Mouse (Mus musculus): ENCODE measurements around the gene Nsl1. TPM values are rescaled to one million over a fixed set of nuclear protein-coding genes. Genes with fewer than 3 reads are reported as not detected.

The Nsl1 gene
- polyA plus RNA-seq, 1 experiment = 4.4 TPM

GRCm38 (mm10) chr1:191092050-191092449 is 29.2 kb downstream of the Nsl1 start:
- Histone ChIP-seq H3K36me3 (ENCODE audit: control insufficient read depth, insufficient read depth) (no peaks in the 10 kb centered on the region), H3K27me3 (ENCODE audit: control insufficient read depth, insufficient read depth, insufficient read length) (no peaks in the 10 kb centered on the region), H3K4me2 (ENCODE audit: low read depth) (no peak overlapping the region), H3ac (ENCODE audit: control insufficient read depth, insufficient read length) (no peak overlapping the region), H3K4me3 (no peak overlapping the region), H3K79me2 (ENCODE audit: control insufficient read depth, insufficient read depth) (no peaks in the 10 kb centered on the region)
- TF ChIP-seq E2F4 (IDR thresholded peaks at IDR 0.05; ENCODE audit: insufficient read depth) = no peak

- Histone ChIP-seq H3K27me3 (ENCODE audit: control insufficient read depth, insufficient read depth, insufficient read length) (peaks cover 7% of the 10 kb centered on the region), H3K4me3 (no peak overlapping the region), H3K36me3 (ENCODE audit: control insufficient read depth, insufficient read depth) (no peaks in the 10 kb centered on the region), H3K4me2 (ENCODE audit: low read depth) (no peak overlapping the region), H3ac (ENCODE audit: control insufficient read depth, insufficient read length) (no peak overlapping the region), H3K79me2 (ENCODE audit: control insufficient read depth, insufficient read depth) (no peaks in the 10 kb centered on the region)
- TF ChIP-seq E2F4 (IDR thresholded peaks at IDR 0.05; ENCODE audit: insufficient read depth) (no peak), USF1 (IDR thresholded peaks at IDR 0.05; ENCODE audit: low read depth) (no peak), MYOG (IDR thresholded peaks at IDR 0.05; ENCODE audit: control insufficient read depth in 1 of 3, insufficient read depth in 1 of 3, insufficient read length in 2 of 3, low read depth in 2 of 3) (no peak), TCF12 (IDR thresholded peaks at IDR 0.05; ENCODE audit: insufficient read depth, poor library complexity, severe bottlenecking) (no peak), REST (IDR thresholded peaks at IDR 0.05; ENCODE audit: insufficient read depth, insufficient read length) (no peak), CEBPB (IDR thresholded peaks at IDR 0.05; ENCODE audit: insufficient read depth, poor library complexity, severe bottlenecking) (no peak), MAX (IDR thresholded peaks at IDR 0.05; ENCODE audit: low read depth) (no peak), POLR2A (IDR thresholded peaks at IDR 0.05; ENCODE audit: insufficient read length, low read depth) (no peak), SRF (IDR thresholded peaks at IDR 0.05; ENCODE audit: control insufficient read depth, insufficient read length, low read depth) (no peak), MYOD1 (IDR thresholded peaks at IDR 0.05; ENCODE audit: control insufficient read depth in 1 of 3, insufficient read length in 2 of 3, low read depth in 2 of 3) (no peak), TCF3 (IDR thresholded peaks at IDR 0.05; ENCODE audit: insufficient read length, low read depth) (no peak), POLR2AphosphoS2 (IDR thresholded peaks at IDR 0.05; ENCODE audit: insufficient read length, low read depth) (no peak)
Observed at GRCm38 (mm10) chr1:191093578-191093977, 30.8 kb downstream of the Nsl1 start.

GRCm38 (mm10) chr1:191095019-191095418 is 32.2 kb downstream of the Nsl1 start:
- H3K79me2 ChIP-seq (ENCODE audit: control insufficient read depth, insufficient read depth) = no peaks in the 10 kb centered on the region
- peaks cover 9% of the 10 kb centered on the region for H3K27me3 ChIP-seq (ENCODE audit: control insufficient read depth, insufficient read depth, insufficient read length)
- H3K36me3 ChIP-seq (ENCODE audit: control insufficient read depth, insufficient read depth) = no peaks in the 10 kb centered on the region
- H3ac ChIP-seq (ENCODE audit: control insufficient read depth, insufficient read length) = no peak overlapping the region
- no peak overlapping the region for H3K4me3 ChIP-seq
- H3K4me2 ChIP-seq (ENCODE audit: low read depth) = no peak overlapping the region
- TF ChIP-seq POLR2AphosphoS2 (IDR thresholded peaks at IDR 0.05; ENCODE audit: insufficient read length, low read depth) = no peak
- TF ChIP-seq MYOD1 (IDR thresholded peaks at IDR 0.05; ENCODE audit: control insufficient read depth in 1 of 3, insufficient read length in 2 of 3, low read depth in 2 of 3) = no peak
- TF ChIP-seq E2F4 (IDR thresholded peaks at IDR 0.05; ENCODE audit: insufficient read depth) = no peak
- no peak for TF ChIP-seq SRF (IDR thresholded peaks at IDR 0.05; ENCODE audit: control insufficient read depth, insufficient read length, low read depth)
- no peak for TF ChIP-seq CEBPB (IDR thresholded peaks at IDR 0.05; ENCODE audit: insufficient read depth, poor library complexity, severe bottlenecking)
- no peak for TF ChIP-seq MYOG (IDR thresholded peaks at IDR 0.05; ENCODE audit: control insufficient read depth in 1 of 3, insufficient read depth in 1 of 3, insufficient read length in 2 of 3, low read depth in 2 of 3)
- TF ChIP-seq TCF12 (IDR thresholded peaks at IDR 0.05; ENCODE audit: insufficient read depth, poor library complexity, severe bottlenecking) = no peak
- no peak for TF ChIP-seq REST (IDR thresholded peaks at IDR 0.05; ENCODE audit: insufficient read depth, insufficient read length)
- no peak for TF ChIP-seq POLR2A (IDR thresholded peaks at IDR 0.05; ENCODE audit: insufficient read length, low read depth)
- TF ChIP-seq MAX (IDR thresholded peaks at IDR 0.05; ENCODE audit: low read depth) = no peak
- TF ChIP-seq USF1 (IDR thresholded peaks at IDR 0.05; ENCODE audit: low read depth) = no peak
- no peak for TF ChIP-seq TCF3 (IDR thresholded peaks at IDR 0.05; ENCODE audit: insufficient read length, low read depth)

- H3K4me2 ChIP-seq (ENCODE audit: low read depth) = no peak overlapping the region
- H3K79me2 ChIP-seq (ENCODE audit: control insufficient read depth, insufficient read depth) = no peaks in the 10 kb centered on the region
- no peak overlapping the region for H3K4me3 ChIP-seq
- H3K27me3 ChIP-seq (ENCODE audit: control insufficient read depth, insufficient read depth, insufficient read length) = peaks cover 9% of the 10 kb centered on the region
- no peaks in the 10 kb centered on the region for H3K36me3 ChIP-seq (ENCODE audit: control insufficient read depth, insufficient read depth)
- H3ac ChIP-seq (ENCODE audit: control insufficient read depth, insufficient read length) = no peak overlapping the region
- TF ChIP-seq REST (IDR thresholded peaks at IDR 0.05; ENCODE audit: insufficient read depth, insufficient read length) (no peak), MYOD1 (IDR thresholded peaks at IDR 0.05; ENCODE audit: control insufficient read depth in 1 of 3, insufficient read length in 2 of 3, low read depth in 2 of 3) (no peak)
Observed at GRCm38 (mm10) chr1:191096871-191097681, 34.3 kb downstream of the Nsl1 start.

GRCm38 (mm10) chr1:191097802-191098747 is 35.3 kb downstream of the Nsl1 start, which contains the start of gene Batf3:
Gene Batf3 (plus strand): TSS chr1:191097847.
- H3K27me3 ChIP-seq (ENCODE audit: control insufficient read depth, insufficient read depth, insufficient read length) = peaks cover 9% of the 10 kb centered on the region
- peak within 1 kb of the TSS; percentile 58 for H3K4me2 ChIP-seq (ENCODE audit: low read depth)
- H3K36me3 ChIP-seq (ENCODE audit: control insufficient read depth, insufficient read depth) = no peaks in the 10 kb centered on the region
- H3K4me3 ChIP-seq = no peak within 1 kb of the TSS
- TF ChIP-seq POLR2A (IDR thresholded peaks at IDR 0.05; ENCODE audit: insufficient read length, low read depth) (no peak), E2F4 (IDR thresholded peaks at IDR 0.05; ENCODE audit: insufficient read depth) (no peak), REST (IDR thresholded peaks at IDR 0.05; ENCODE audit: insufficient read depth, insufficient read length) (no peak)
- no peaks in the 10 kb centered on the region for H3K79me2 ChIP-seq (ENCODE audit: control insufficient read depth, insufficient read depth)
- H3ac ChIP-seq (ENCODE audit: control insufficient read depth, insufficient read length) = no peak within 1 kb of the TSS

Data from myocyte (in vitro differentiated cells).